9 mouse cellular contexts compared by ENCODE assay signal in genomic region chr11:119988391-119988790, GRCm38 (mm10). TPM values are rescaled to one million over a fixed set of nuclear protein-coding genes. Genes with fewer than 3 reads are reported as not detected.
DNase-seq lines count a peak whose midpoint lies in the region; ATAC-seq and TF ChIP-seq lines count a peak whose summit lies in the region.
"Had no signal": no experiment of that assay in that cellular context is flagged by ENCODE, and none has a peak within 500 bp of the region (broad histone marks: within the 10 kb centered on the region; RNA-seq: fewer than 3 reads in every experiment).

No protein-coding gene starts in this region.

- no peaks in the 10 kb centered on the region for H3K9me3 ChIP-seq in midbrain, embryonic 14.5 days (ENCODE audit: control insufficient read depth, low read length)

- WGBS in midbrain, embryonic 14.5 days, result 92% methylated on average over 7 of the region's 7 CpGs

- no peak overlapping the region for H3K4me2 ChIP-seq in midbrain, embryonic 14.5 days (ENCODE audit: low read length)

- no peaks in the 10 kb centered on the region for H3K36me3 ChIP-seq in midbrain, embryonic 14.5 days (ENCODE audit: control insufficient read depth, insufficient read depth, low read length)

- peak; percentile 80 for DNase-seq in gastrocnemius, adult 2 months
- no peak for DNase-seq in gastrocnemius, postnatal 4 days (ENCODE audit: low spot score in 2 of 2)
- DNase-seq in brain, adult 2 months (ENCODE audit: low read depth, low spot score), result peak; percentile 63
- DNase-seq in heart, adult 9 months (ENCODE audit: low spot score in 2 of 2), result peak; percentile 38 to 41
- DNase-seq in kidney, postnatal 36 days, result peak; percentile 86 to 90
- no peak for DNase-seq in spleen, postnatal 14 days (ENCODE audit: low spot score in 2 of 2)
- no peak for DNase-seq in right cerebral cortex, postnatal 36 days (ENCODE audit: low spot score in 2 of 2)
- no peak for DNase-seq in midbrain, embryonic 14.5 days

- no peak for TF ChIP-seq CTCF in gastrocnemius, adult 2 months (IDR thresholded peaks at IDR 0.05)

- no peak overlapping the region; the same call in 1 of the 2 replicates for H3K4me3 ChIP-seq in gastrocnemius, adult 2 months
- no peak overlapping the region for H3K4me3 ChIP-seq in midbrain, embryonic 14.5 days (replicated peaks; ENCODE audit: low read depth, low read length)

- H3K9ac ChIP-seq in midbrain, embryonic 14.5 days (replicated peaks; ENCODE audit: low read length), result no peak overlapping the region
- H3K9ac ChIP-seq: liver, embryonic 14.5 days had no signal

- H3K27ac ChIP-seq in gastrocnemius, adult 2 months, result peak overlapping the region; percentile 70
- H3K27ac ChIP-seq in midbrain, embryonic 14.5 days (replicated peaks; ENCODE audit: low read depth, low read length), result no peak overlapping the region
- H3K27ac ChIP-seq: liver, embryonic 14.5 days had no signal

- intact Hi-C loops in gastrocnemius, adult 2 months (cut with DNase I), result no loop called here

- no peaks in the 10 kb centered on the region for H3K27me3 ChIP-seq in midbrain, embryonic 14.5 days (ENCODE audit: control insufficient read depth, insufficient read depth, low read length)

- no peak for ATAC-seq in midbrain, embryonic 14.5 days (ENCODE audit: low FRiP score, low TSS enrichment)

- H3K4me1 ChIP-seq in midbrain, embryonic 14.5 days (ENCODE audit: control insufficient read depth, insufficient read depth, low read length), result peaks cover 17% of the 10 kb centered on the region

RNA-seq across cellular contexts. Expression of gene Baiap2, which starts 45.8 kb away (rescaled TPM):
- 1 to 10 TPM; 1.5 to 2.0 TPM for total RNA-seq in gastrocnemius, adult 2 months (2021)
- total RNA-seq in gastrocnemius, postnatal 4 days (2021), result 1 to 10 TPM; 8.1 to 8.5 TPM
- 11.0 and 11.2 TPM in 2 replicates for polyA plus RNA-seq in midbrain, embryonic 14.5 days (2014; fragmentation: Nextera tagmentation; extraction: Ambion mirVana)

RNA-seq across cellular contexts. Expression of gene Aatk, which starts 58.6 kb away (rescaled TPM):
- total RNA-seq in gastrocnemius, adult 2 months (2021), result 1 to 10 TPM; 2.8 to 2.9 TPM
- total RNA-seq in gastrocnemius, postnatal 4 days (2021), result 10 to 100 TPM; 25.9 to 29.2 TPM
- 34.6 and 36.1 TPM in 2 replicates for polyA plus RNA-seq in midbrain, embryonic 14.5 days (2014; fragmentation: Nextera tagmentation; extraction: Ambion mirVana)

Comparison
In these comparisons a context has a peak if more than half of its experiments do, and no peak if none do; other contexts are left out.
1. DNase-seq: peak in gastrocnemius, adult 2 months (single experiment), brain, adult 2 months (single experiment), heart, adult 9 months (2 of 2) and kidney, postnatal 36 days (2 of 2); none in gastrocnemius, postnatal 4 days (0 of 2), spleen, postnatal 14 days (0 of 2), right cerebral cortex, postnatal 36 days (0 of 2) and midbrain, embryonic 14.5 days (single experiment).
2. RNA of gene Aatk, which starts 58.6 kb away (total RNA-seq): 25.9 to 29.2 TPM in gastrocnemius, postnatal 4 days; 2.8 to 2.9 TPM in gastrocnemius, adult 2 months; every median in the first group is over 4 times any median in the second.